Mouse (Mus musculus): ENCODE measurements around the gene Mettl7a3.

DNA sequence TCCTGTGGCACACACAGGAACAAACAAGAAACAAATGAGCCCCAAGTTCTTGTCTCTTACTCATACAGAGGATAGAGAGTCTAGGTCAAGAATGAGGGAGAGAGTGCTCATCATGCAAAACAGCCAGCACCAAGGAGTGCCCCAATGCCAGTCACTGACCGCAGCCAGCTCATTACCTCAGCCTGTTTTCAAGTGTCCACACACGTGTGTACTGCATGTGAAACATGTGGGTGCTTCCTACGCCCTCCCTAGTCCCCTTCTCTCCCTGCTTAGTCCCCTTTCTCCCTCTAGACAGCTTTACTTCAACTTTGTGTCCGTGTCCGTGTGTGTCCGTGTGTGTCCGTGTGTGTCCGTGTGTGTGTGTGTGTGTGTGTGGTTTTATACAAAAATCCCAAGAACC, 44.9 kb downstream of the Mettl7a3 start:
- TF ChIP-seq GATA1 (IDR thresholded peaks at IDR 0.05; ENCODE audit: borderline replicate concordance, low read length): no peak
- no peak for TF ChIP-seq FLI1 (IDR thresholded peaks at IDR 0.05; ENCODE audit: low read length)
